Mouse (Mus musculus) A20 (cell line): ENCODE results near the gene Pheta1.

ENCODE experiments used
- DNase-seq: peaks from one replicate; pipeline ENCODE4 v3.0.0-alpha.2; 2011; ENCODE audit warnings: low read depth, low spot score

Pheta1 gene

DNA sequence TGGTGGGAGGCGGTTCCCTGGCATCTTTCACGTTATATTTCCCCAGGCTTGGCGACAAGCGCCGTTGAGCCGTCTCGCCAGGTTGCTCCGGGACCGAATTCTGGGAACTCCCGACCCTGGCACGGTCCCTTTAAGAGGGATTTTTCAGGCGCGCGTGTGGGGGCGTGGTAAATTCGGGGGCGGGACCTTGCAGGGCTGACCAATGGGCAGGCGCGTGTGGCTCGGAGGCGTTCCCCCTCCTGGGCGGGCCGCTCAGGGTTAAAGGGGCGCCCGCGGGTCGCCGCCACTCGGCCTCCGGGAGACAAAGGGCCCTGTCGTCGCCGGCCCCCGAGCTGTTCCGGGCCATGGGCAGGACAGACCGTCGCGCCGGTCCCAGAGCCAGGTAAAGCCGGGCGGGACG is at the start of gene Pheta1:
Gene Pheta1 (plus strand): TSS at position 242 of the 400 bp plus-strand sequence.
- peak; percentile 93 for DNase-seq

- no peak for DNase-seq
These were observed 41.6 kb upstream of the Pheta1 start for GRCm38 (mm10) chr5:121807186-121807585.

GRCm38 (mm10) chr5:121808202-121808601 is 40.6 kb upstream of the Pheta1 start:
- DNase-seq: no peak

- no peak for DNase-seq
These were observed 39.0 kb upstream of the Pheta1 start for GRCm38 (mm10) chr5:121809667-121810224.

- DNase-seq: no peak
These were observed 38.2 kb upstream of the Pheta1 start for GRCm38 (mm10) chr5:121810331-121811151.

DNA sequence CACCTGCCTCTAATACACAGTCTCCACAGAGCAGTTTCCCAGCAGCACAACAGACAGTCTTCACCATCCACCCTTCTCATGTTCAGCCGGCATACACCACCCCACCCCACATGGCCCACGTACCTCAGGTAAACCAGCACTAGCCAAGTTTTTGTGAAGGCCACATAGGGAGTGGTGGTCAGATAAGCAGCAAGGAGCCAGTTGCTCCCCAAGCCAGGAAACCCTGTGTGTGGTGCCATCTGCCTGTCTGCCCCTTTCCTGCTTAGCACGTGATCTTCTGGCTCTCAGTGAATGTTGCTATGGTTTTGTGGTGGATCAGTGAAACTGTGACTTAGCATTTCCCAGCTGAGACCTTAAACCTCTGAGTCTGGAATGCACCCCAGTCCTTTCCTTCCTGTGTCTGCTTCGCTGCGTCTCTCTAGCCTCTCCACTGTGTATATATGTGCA is 37.3 kb upstream of the Pheta1 start:
- DNase-seq: no peak

DNA sequence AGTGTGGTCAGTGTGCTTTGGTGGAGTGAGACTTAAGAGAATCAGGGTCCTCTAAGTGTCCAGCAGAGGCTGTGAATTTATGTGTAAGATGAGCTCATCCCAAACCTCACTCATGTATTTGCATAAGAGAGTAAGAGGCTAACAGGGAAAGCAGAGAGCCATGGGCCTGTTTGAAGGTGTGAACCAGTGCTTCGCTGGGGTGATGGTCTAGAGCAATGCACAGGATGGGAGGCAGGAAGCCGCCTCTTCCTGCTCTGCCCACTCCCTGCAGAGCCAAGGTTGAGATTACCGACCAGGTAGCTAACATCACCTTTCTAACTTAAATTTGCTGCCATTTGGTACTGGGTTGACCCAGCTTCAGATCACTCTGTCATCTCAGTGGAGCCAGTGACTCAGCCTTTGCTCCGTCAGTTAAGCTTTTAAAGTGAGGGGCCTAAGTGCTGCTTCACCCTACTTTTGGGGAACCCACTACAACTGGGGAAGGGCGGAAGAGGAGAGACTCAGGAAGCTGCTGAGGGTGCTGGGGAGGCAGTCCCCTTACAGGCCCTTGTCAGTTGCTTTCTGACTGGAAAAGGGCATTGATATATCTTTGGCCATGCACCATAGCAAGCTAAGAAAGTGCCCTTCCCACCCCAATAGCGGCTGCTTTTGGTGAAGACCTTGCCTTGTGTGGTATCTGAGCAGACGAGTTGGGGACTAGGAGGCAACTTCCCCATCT is 36.1 kb upstream of the Pheta1 start:
- DNase-seq: no peak

DNA sequence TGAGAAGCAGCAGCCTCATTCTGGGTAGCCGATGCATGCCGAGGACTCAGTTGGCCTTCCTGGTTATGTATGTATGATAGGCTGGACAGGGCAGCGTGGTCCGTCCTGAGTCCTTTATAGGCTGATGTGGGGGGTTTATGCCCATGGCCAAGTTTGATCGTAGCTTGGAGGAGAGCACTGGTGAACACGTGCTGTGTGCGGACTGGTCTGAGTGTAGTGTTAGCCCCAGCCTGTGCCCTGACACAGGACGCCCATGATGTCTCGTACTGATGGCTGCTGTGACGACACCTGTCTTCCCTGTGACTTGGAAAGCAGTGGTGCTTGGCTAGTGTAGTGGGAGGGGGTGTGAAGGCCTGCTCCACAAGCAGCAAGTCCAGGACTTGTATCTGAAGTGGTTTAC is 35.0 kb upstream of the Pheta1 start:
- no peak for DNase-seq

- DNase-seq: peak; percentile 68
These were observed 33.7 kb upstream of the Pheta1 start for GRCm38 (mm10) chr5:121815067-121815466.

GRCm38 (mm10) chr5:121815867-121816380 is 32.9 kb upstream of the Pheta1 start:
- no peak for DNase-seq

DNA sequence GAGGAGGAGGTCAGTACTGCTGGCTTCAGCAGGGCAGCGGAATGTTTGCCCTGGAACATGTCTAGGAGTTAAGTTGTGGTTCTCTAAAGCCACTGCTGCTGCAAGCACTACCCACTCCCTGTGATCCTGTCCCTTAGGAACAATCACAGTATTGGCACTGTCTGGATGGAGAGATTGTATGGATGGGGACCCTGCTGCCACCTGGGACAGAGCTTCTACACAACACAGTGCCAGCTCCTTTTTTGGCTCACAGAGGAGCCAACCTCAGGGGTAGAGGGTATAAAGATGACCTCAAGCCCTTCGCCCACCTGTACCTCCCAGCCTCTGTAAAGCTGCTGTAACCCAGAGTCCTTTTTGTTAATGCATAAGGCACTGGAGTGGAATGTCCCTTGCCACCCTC is 32.2 kb upstream of the Pheta1 start:
- DNase-seq: no peak

DNA sequence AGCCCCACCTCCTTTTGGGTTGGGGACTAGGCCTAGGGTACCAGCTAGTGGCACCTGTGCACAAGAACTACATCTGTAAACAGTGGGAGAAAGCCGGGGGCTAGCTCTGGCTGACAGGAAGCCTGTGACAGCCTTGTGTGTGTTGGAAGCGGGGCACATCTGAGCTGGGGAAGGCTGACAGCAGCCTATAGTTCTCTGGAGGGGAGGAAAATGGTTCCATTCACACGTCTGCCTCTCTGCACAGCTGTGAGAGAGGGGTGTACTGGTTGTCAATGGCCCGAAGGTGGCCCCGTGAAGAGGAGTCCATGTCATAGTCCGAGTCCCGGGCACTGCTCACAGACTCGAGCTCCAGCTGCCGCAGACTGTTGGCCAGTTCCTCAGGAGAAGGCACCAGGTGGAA is 31.2 kb upstream of the Pheta1 start:
- DNase-seq: no peak

DNA sequence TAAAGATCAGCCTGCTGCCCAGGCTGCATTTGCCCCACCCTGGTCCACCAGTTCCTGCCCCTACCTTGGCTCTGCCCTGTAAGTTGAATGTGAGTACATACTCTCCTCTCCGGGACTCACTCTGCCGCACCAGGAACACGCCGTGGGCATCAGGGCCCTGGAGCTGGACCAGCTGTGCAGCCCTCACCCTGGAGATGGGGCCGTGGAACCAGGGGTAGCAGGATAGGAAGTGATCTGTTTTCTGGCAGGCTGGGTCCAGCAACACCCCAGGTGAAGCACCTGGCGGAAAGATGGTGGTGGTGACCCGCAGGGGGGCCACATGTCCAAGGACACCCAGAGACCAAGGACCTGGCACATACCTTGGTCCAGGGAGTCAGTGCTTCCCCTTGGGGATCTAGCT is 30.4 kb upstream of the Pheta1 start:
- DNase-seq: no peak

GRCm38 (mm10) chr5:121818862-121819261 is 29.9 kb upstream of the Pheta1 start:
- no peak for DNase-seq

DNA sequence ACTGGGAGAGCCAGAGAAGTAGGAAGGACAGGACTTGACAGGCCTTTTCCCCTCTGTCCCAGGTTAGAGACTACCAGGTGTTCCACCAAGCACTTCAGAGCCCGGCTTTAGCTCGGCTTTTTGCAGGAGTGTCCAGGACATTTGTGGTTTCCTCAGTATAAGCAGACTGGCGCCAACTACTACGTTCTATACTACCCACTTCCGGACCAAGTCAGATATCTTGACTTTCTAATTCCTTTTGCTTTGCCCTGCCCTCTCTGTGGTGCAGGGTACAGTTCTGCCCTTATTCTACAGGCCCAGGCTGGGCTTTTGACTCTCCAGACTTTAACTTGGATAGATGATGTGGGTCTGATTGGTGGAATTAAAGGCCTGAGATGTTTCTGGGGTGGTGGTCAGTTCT is 29.2 kb upstream of the Pheta1 start:
- DNase-seq: no peak

DNA sequence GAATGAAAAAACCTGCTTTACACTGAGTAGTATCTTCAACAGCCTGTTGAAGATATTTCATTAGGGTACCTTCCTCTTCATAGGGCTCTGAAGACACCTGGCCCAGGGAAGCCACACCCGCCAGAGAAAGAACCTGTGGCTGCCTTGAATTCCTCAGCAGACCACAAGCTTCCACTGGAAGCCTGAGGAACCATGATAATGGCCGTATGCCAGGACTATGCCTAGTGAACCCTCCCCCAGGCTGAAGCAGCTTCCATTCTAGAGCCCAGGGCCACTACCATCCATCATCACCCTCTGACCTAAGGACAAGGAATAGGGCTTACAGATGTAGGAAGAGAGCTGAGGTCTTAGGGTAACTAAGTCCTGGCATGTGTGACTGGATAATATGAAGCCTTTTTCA is 28.6 kb upstream of the Pheta1 start:
- no peak for DNase-seq

DNA sequence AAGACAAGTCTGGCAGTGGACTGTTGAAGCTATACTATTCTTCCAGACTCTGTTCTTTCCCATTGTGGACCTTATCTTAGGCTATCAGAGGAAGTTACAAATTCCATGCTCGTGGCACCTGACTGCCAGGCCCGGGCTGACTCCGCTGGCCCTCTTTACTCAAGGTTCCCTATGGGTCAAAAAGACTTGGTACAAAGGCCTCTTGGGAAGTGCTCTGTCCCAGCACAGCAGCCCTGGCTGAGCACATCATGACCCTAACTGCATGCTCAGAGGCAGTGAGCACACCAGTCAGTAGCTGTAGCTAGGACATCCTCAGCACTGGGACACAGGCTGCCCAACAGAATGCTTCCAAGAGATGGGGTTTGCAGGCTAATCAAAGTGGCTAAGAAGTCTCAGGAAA is 28.1 kb upstream of the Pheta1 start:
- DNase-seq: no peak

DNA sequence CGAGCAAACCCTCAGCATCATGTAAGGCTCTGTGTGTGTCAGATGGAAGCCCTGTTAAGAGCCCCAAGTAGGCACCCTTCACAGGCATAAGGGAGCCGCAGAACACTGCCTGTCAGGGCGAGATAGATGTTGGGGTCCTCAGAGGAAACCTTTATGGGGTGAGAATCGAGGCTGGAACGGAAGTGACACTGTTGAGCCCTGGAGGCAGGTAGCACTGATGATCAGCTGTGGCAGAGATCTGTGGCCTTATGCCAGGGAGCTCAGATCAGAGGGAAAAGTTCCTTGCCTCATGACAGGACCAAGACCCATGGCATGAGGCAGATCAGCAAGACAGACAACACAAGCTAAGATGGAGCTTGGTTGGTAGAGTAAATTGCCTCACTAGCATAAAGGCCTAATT is 27.7 kb upstream of the Pheta1 start:
- DNase-seq: no peak

DNA sequence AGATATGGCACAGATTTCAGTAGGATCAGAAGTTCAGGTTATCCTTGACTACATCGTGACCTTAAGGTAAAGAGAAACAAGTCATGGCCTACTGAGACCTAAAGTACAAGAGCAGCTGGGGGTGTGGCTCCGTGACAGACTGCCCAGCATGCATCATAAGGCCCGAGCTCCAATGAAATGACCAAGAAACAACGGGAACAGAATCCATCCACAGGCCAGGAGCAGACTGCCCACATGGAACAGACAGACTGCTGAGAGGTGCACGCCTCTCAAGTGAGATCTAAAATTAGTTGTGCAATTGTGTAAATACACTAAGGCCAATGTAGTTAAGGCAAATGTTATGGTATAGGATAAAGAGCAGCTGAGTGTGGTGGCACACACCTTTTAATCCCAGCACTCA is 27.2 kb upstream of the Pheta1 start:
- no peak for DNase-seq

DNA sequence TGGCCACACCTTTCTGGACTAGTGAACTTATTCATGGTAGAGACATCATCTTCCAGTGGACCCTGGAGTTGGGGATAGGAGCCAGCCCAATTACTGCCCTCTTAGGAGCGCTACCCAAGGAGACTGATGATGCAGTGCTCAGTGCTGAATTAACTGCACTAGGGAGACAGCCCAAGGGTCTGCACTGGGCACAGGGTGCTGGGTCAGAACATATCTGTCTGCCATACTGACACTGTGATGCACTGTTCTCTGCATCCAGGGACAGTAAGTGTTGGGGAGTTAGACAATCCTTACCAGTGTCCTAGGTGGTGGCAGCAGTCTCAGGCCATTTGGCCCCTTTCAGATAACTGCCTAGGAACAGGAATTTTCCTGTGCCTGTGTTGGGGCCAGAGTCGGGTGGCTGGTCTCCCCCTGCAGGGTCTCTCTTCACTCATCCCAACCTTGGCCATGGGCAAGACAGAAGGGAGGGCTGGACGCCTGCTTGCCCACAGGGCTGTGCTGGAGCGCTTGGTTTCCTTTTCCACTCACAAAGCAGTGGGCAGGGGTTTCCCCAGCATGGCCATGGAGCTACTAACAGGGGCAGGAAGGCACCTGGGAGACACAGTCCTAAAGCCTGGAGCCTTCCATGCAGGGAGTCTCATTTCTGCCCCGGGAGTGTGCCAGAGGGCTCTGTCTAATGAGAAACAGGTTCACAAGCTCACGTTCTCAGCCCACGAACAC is 25.8 kb upstream of the Pheta1 start:
- DNase-seq: no peak

DNA sequence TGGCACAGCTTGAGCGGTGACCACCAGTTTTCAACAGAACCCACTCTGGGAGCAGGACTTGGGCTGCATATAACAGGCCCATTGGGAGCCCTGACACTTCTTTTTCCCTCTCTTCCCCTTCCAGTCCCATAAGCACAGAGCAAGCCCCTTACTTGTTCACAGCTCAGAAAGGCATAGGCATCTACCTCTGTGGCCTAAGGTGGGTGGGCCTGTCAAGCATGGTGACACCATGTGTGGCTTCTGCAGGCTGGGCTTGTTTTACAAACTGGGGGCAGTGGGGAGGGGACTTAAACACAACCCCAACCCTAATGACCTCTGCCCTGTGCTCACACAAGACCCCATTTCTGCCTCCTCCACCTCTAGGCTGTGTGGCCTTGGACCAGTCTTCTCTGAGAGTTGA is 25.1 kb upstream of the Pheta1 start:
- DNase-seq: no peak

DNA sequence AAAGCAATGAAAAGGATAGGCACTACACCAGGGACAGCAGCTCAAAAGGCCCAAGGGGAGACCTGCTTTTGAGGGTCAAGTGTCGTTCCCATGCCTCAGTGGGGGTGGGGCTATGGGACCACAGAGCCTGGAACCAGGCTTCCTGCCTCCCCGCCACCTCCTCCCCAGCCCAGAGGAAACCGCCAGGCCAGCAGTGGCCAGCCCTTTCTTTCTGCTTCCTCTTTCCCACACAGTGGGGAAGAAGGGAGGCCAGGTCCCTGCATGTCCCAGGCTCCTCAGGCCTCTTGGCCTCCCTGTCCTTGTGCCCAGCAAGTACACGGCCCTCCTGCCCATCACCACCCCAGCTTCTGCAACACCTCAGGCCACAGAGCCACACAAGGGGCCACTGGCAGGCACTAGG is 24.7 kb upstream of the Pheta1 start:
- no peak for DNase-seq
